Comparison of ENCODE assay signal across 8 mouse cellular contexts in genomic region chr11:80153857-80154495, GRCm38 (mm10). TPM values are rescaled to one million over a fixed set of nuclear protein-coding genes. Genes with fewer than 3 reads are reported as not detected.
A peak's percentile ranks its signal among the peaks of the same experiment; 100 is the strongest.
DNase-seq lines count a peak whose midpoint lies in the region; ATAC-seq and TF ChIP-seq lines count a peak whose summit lies in the region.

Gene Adap2, plus strand, starts transcription at chr11:80154105.

- no peak for TF ChIP-seq CTCF in G1E (IDR thresholded peaks at IDR 0.05; ENCODE audit: low read depth, low read length)
- no peak for TF ChIP-seq CTCF in olfactory bulb, adult 2 months (IDR thresholded peaks at IDR 0.05; ENCODE audit: insufficient read depth, low read depth, low read length)

- peaks cover 8% of the 10 kb centered on the region for H3K9me3 ChIP-seq in G1E (replicated peaks)
- no peaks in the 10 kb centered on the region for H3K9me3 ChIP-seq in lung, embryonic 15.5 days

- no peak within 1 kb of the TSS for H3K27ac ChIP-seq in lung, embryonic 15.5 days
- no peak within 1 kb of the TSS for H3K27ac ChIP-seq in olfactory bulb, adult 2 months (ENCODE audit: insufficient read depth, low read depth, low read length)

- H3K36me3 ChIP-seq in G1E (replicated peaks): no peaks in the 10 kb centered on the region
- no peaks in the 10 kb centered on the region for H3K36me3 ChIP-seq in lung, embryonic 15.5 days

- WGBS in lung, embryonic 15.5 days: 3% methylated on average over 38 of the region's 47 CpGs
- WGBS in olfactory bulb, adult 2 months: 2% methylated on average over 47 of the region's 47 CpGs

- H3K4me1 ChIP-seq in G1E (ENCODE audit: insufficient read depth, low read depth, low read length): peaks cover 13% of the 10 kb centered on the region
- peaks cover 8% of the 10 kb centered on the region; the same call in 1 of the 2 replicates for H3K4me1 ChIP-seq in lung, embryonic 15.5 days
- H3K4me1 ChIP-seq in olfactory bulb, adult 2 months (ENCODE audit: control insufficient read depth, insufficient read depth, low read length): peaks cover 8% of the 10 kb centered on the region; the same call in 1 of the 2 replicates

- peak; percentile 52 for DNase-seq in G1E (ENCODE audit: low spot score)
- peak; percentile 40 for DNase-seq in cerebellum, adult 9-11 months
- peak; percentile 55 for DNase-seq in forelimb bud, embryonic 11.5 days (ENCODE audit: low read depth, low spot score)
- peak; percentile 89 for DNase-seq in layer of hippocampus, adult 9-11 months
- peak; percentile 69 to 73 for DNase-seq in thymus, adult 18-20 months

- peak within 1 kb of the TSS; percentile 71 for H3K4me3 ChIP-seq in G1E (ENCODE audit: low read depth, low read length)
- peak within 1 kb of the TSS; percentile 56 for H3K4me3 ChIP-seq in lung, embryonic 15.5 days
- peak within 1 kb of the TSS; percentile 46 for H3K4me3 ChIP-seq in olfactory bulb, adult 2 months (ENCODE audit: insufficient read depth, low read depth, low read length)

- peak within 1 kb of the TSS; percentile 89 for H3K4me2 ChIP-seq in lung, embryonic 15.5 days

- peaks cover 68% of the 10 kb centered on the region for H3K27me3 ChIP-seq in G1E (ENCODE audit: insufficient read depth, low read length)
- peaks cover 49% of the 10 kb centered on the region for H3K27me3 ChIP-seq in lung, embryonic 15.5 days

- ATAC-seq in G1E (ENCODE audit: extremely low read depth, insufficient number of reproducible peaks, low FRiP score, poor library complexity, severe bottlenecking): peak; percentile 54
- ATAC-seq in hematopoietic stem cell, adult 5-6 weeks (replicated peaks in 1 of 2; ENCODE audit: insufficient read depth in 1 of 2, low FRiP score in 2 of 2, low TSS enrichment in 1 of 2, low read depth in 1 of 2, poor library complexity in 2 of 2, severe bottlenecking in 2 of 2): peak; percentile 93 to 96
- ATAC-seq in lung, embryonic 15.5 days (ENCODE audit: borderline replicate concordance, extremely low read depth, low FRiP score, low TSS enrichment): peak; percentile 94

- 0 out of 2 replicates have a peak, but pooled peaks have one; percentile 32 for TF ChIP-seq POLR2A in olfactory bulb, adult 2 months (IDR thresholded peaks at IDR 0.05; ENCODE audit: insufficient read depth, low read depth, low read length)

- peak within 1 kb of the TSS; percentile 38 for H3K9ac ChIP-seq in lung, embryonic 15.5 days

RNA-seq across cellular contexts. Expression of gene Adap2, which starts in this region (rescaled TPM):
- total RNA-seq in G1E (2014; fragmentation: Nextera tagmentation) (not detected in 2 replicates), G1E (2017) (not detected in 2 replicates)
- not detected in 2 replicates for polyA plus RNA-seq in G1E (2012)
- total RNA-seq in hematopoietic stem cell, adult 5-6 weeks (2017): 0.50 TPM in 1 of 2 replicates, not detected in the other
- polyA plus RNA-seq in lung, embryonic 15.5 days (2015; fragmentation: Nextera tagmentation; extraction: Ambion mirVana): 2.4 and 2.5 TPM in 2 replicates
- not detected in 2 replicates for polyA plus RNA-seq in olfactory bulb, adult 2 months (2012; ENCODE audit: insufficient read depth, insufficient read length, low replicate concordance, missing spikeins)

Comparison
In these comparisons a context has a peak if more than half of its experiments do, and no peak if none do; other contexts are left out.
1. Peak in DNase-seq, ATAC-seq and H3K4me3 ChIP-seq in G1E; RNA of the gene not detected or under 1 TPM.
2. Peak in ATAC-seq in hematopoietic stem cell, adult 5-6 weeks; RNA of the gene not detected or under 1 TPM.